Mouse (Mus musculus): ENCODE measurements around the gene Hdac7. TPM values are rescaled to one million over a fixed set of nuclear protein-coding genes. Genes with fewer than 3 reads are reported as not detected.

Gene Hdac7
- polyA plus RNA-seq, 1 experiment from 2014 or later: 31.5 TPM

- H3K4me1 ChIP-seq (replicated peaks): peaks cover 57% of the 10 kb centered on the region
- WGBS: 33% methylated on average over 13 of the region's 13 CpGs
- H3K9ac ChIP-seq (replicated peaks): no peak overlapping the region
- H3K9me3 ChIP-seq: no peaks in the 10 kb centered on the region
- no peak for ATAC-seq (ENCODE audit: insufficient number of reproducible peaks, insufficient read depth, low FRiP score, low TSS enrichment, low read depth)
- H3K4me3 ChIP-seq (replicated peaks): peak overlapping the region; percentile 7; the same call in 1 of the 2 replicates
- H3K27me3 ChIP-seq: peaks cover 31% of the 10 kb centered on the region
- no peak overlapping the region for H3K27ac ChIP-seq
- peak overlapping the region; percentile 78 for H3K4me2 ChIP-seq
- H3K36me3 ChIP-seq: 0 out of 2 replicates have a peak, but pooled peaks cover 1% of the 10 kb centered on the region
These were observed 79.1 kb downstream of the Hdac7 start for GRCm38 (mm10) chr15:97765090-97765794.

DNA sequence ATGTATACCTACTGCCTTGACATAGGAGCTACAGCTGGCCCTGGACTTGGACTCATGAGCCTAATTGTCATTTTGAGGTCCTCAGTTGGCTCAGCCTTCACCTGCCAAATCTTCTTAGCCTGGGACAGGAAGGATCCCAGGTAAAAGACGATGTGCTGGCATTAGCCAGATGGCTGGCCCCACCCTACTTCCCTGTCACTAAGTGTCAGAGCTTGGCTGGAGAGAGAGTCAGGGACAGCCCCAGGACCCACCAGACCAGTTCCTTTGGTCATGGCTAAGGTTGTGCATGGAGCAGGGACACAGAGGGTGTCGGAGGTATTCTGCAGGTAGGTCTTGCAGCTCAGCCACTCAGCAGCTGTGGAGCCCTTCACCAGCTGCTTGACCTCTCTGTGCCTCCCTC, 79.8 kb downstream of the Hdac7 start:
- Histone ChIP-seq H3K36me3 (peaks cover 7% of the 10 kb centered on the region; the same call in 1 of the 2 replicates), H3K4me3 (replicated peaks) (no peak overlapping the region), H3K9ac (replicated peaks) (no peak overlapping the region), H3K9me3 (no peaks in the 10 kb centered on the region), H3K4me1 (replicated peaks) (peaks cover 57% of the 10 kb centered on the region), H3K27ac (no peak overlapping the region), H3K27me3 (peaks cover 24% of the 10 kb centered on the region), H3K4me2 (no peak overlapping the region)
- no peak for ATAC-seq (ENCODE audit: insufficient number of reproducible peaks, insufficient read depth, low FRiP score, low TSS enrichment, low read depth)
- 60% methylated on average over 2 of the region's 2 CpGs for whole genome bisulfite sequencing

DNA sequence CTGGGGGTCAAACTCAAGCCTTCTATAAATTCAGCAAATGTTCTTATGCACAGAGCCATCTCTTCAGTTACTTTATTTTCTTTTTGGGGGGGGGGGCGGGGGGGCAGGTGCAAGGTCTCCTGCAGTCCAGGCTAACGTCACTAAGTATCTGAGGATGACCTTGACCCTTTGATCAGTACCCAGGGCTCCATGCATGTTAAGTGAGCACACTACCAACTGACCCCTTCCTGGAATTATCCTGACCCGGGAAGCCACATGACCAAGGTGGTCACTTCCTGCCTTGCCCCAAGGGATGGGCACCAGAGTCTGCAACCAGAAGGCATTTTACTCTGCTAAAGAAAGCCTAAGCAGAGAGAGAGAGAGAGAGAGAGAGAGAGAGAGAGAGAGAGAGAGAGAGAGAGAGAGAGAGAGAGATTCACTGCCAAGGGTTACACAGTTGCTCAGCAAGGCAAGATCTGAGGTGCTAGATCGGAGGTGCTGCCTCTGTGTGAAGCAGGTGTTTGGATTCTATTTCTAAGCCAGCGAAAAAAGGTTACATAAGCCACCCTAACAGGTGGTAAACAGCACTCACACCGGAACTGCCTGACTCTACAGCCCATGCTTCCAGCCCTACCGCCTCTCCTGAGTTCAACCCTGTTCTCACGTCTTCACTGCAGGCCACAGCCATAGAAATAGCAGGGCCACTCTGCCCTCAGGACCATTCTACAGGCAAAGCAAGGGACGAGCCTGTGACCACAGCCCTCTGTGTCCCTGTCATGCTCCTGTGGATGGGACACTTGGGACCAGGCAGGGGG, 80.8 kb downstream of the Hdac7 start:
- Histone ChIP-seq H3K27me3 (peaks cover 21% of the 10 kb centered on the region), H3K27ac (no peak overlapping the region), H3K9ac (replicated peaks) (no peak overlapping the region), H3K36me3 (peaks cover 7% of the 10 kb centered on the region; the same call in 1 of the 2 replicates), H3K4me3 (replicated peaks) (no peak overlapping the region), H3K4me2 (no peak overlapping the region), H3K4me1 (replicated peaks) (peaks cover 52% of the 10 kb centered on the region), H3K9me3 (no peaks in the 10 kb centered on the region)
- 55% methylated on average over 9 of the region's 9 CpGs for WGBS
- no peak for ATAC-seq (ENCODE audit: insufficient number of reproducible peaks, insufficient read depth, low FRiP score, low TSS enrichment, low read depth)

DNA sequence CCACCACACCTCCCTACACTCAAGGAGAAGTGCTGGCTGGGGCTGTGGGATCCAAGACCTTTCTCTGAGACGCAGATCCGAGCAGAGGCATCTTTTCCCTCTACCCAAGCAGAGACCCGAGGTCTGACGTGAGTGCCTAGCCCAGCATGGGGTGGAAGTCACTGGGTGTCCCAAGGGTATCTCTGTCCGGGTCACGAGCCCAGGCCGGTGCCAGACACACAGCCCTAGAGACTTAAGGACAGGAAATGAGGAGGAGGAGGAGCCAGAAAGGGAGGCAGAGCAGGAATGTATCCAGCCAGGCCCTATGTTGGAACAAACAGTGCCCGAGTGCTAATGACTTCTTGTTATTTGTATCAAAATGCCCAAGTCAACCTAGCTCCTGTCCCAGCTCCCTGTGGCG, 81.6 kb downstream of the Hdac7 start:
- H3K27me3 ChIP-seq: peaks cover 21% of the 10 kb centered on the region
- H3K9ac ChIP-seq (replicated peaks): no peak overlapping the region
- no peaks in the 10 kb centered on the region for H3K9me3 ChIP-seq
- H3K4me2 ChIP-seq: no peak overlapping the region
- 42% methylated on average over 9 of the region's 9 CpGs for WGBS
- ATAC-seq (ENCODE audit: insufficient number of reproducible peaks, insufficient read depth, low FRiP score, low TSS enrichment, low read depth): no peak
- H3K36me3 ChIP-seq: peaks cover 7% of the 10 kb centered on the region; the same call in 1 of the 2 replicates
- H3K4me1 ChIP-seq (replicated peaks): peaks cover 45% of the 10 kb centered on the region
- H3K27ac ChIP-seq: no peak overlapping the region
- H3K4me3 ChIP-seq (replicated peaks): no peak overlapping the region

GRCm38 (mm10) chr15:97761438-97761837, 82.9 kb downstream of the Hdac7 start:
- 44% methylated on average over 13 of the region's 13 CpGs for WGBS
- no peak for ATAC-seq (ENCODE audit: insufficient number of reproducible peaks, insufficient read depth, low FRiP score, low TSS enrichment, low read depth)
- Histone ChIP-seq H3K36me3 (peaks cover 7% of the 10 kb centered on the region; the same call in 1 of the 2 replicates), H3K9me3 (no peaks in the 10 kb centered on the region), H3K27me3 (peaks cover 10% of the 10 kb centered on the region; the same call in 1 of the 2 replicates), H3K27ac (no peak overlapping the region), H3K9ac (replicated peaks) (no peak overlapping the region), H3K4me2 (no peak overlapping the region), H3K4me3 (replicated peaks) (no peak overlapping the region), H3K4me1 (replicated peaks) (peaks cover 33% of the 10 kb centered on the region)

- Histone ChIP-seq H3K4me2 (no peak overlapping the region), H3K4me3 (replicated peaks) (no peak overlapping the region), H3K27ac (no peak overlapping the region), H3K9me3 (no peaks in the 10 kb centered on the region), H3K9ac (replicated peaks) (no peak overlapping the region), H3K27me3 (peaks cover 6% of the 10 kb centered on the region; the same call in 1 of the 2 replicates), H3K36me3 (peaks cover 7% of the 10 kb centered on the region; the same call in 1 of the 2 replicates), H3K4me1 (replicated peaks) (peaks cover 31% of the 10 kb centered on the region)
- no peak for ATAC-seq (ENCODE audit: insufficient number of reproducible peaks, insufficient read depth, low FRiP score, low TSS enrichment, low read depth)
- WGBS: 80% methylated on average over 5 of the region's 5 CpGs
These were observed 83.3 kb downstream of the Hdac7 start for GRCm38 (mm10) chr15:97760952-97761351.

DNA sequence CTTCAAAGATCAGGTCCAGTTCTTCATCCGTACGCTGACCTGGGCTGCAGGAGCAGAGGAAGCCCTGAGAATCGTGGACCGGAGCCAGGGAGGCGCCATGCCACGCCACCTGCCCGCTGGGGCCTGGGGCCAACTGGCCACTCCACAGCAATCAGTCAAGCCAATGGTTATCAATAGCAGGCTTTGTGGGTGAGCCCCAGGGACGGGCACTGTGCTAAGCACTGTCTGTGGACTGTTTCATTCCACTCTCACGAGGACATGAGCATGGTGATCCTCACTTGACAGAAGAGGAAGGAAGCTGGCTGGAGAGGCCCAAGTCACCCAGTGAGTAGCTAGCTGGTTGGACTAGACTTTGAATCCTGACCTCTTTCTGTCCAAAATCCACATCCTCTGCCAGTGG, 84.3 kb downstream of the Hdac7 start:
- Histone ChIP-seq H3K27me3 (peaks cover 1% of the 10 kb centered on the region; the same call in 1 of the 2 replicates), H3K4me1 (replicated peaks) (peaks cover 33% of the 10 kb centered on the region), H3K9ac (replicated peaks) (no peak overlapping the region), H3K27ac (no peak overlapping the region), H3K4me3 (replicated peaks) (no peak overlapping the region), H3K36me3 (peaks cover 7% of the 10 kb centered on the region; the same call in 1 of the 2 replicates), H3K4me2 (no peak overlapping the region), H3K9me3 (no peaks in the 10 kb centered on the region)
- no peak for ATAC-seq (ENCODE audit: insufficient number of reproducible peaks, insufficient read depth, low FRiP score, low TSS enrichment, low read depth)
- WGBS: 92% methylated on average over 9 of the region's 9 CpGs

- Histone ChIP-seq H3K9me3 (no peaks in the 10 kb centered on the region), H3K9ac (replicated peaks) (no peak overlapping the region), H3K4me2 (no peak overlapping the region), H3K4me3 (replicated peaks) (no peak overlapping the region), H3K36me3 (peaks cover 7% of the 10 kb centered on the region; the same call in 1 of the 2 replicates), H3K27ac (0 out of 2 replicates have a peak overlapping the region, but pooled peaks have one; percentile 20), H3K27me3 (no peaks in the 10 kb centered on the region), H3K4me1 (replicated peaks) (peaks cover 32% of the 10 kb centered on the region)
- ATAC-seq (ENCODE audit: insufficient number of reproducible peaks, insufficient read depth, low FRiP score, low TSS enrichment, low read depth): no peak
- 55% methylated on average over 8 of the region's 8 CpGs for WGBS
These were observed 88.9 kb downstream of the Hdac7 start for GRCm38 (mm10) chr15:97755361-97755760.

- WGBS: 66% methylated on average over 6 of the region's 6 CpGs
- Histone ChIP-seq H3K27ac (peak overlapping the region; percentile 42), H3K4me1 (replicated peaks) (peaks cover 39% of the 10 kb centered on the region), H3K27me3 (no peaks in the 10 kb centered on the region), H3K36me3 (no peaks in the 10 kb centered on the region; the same call in 1 of the 2 replicates), H3K4me2 (no peak overlapping the region), H3K4me3 (replicated peaks) (no peak overlapping the region), H3K9me3 (no peaks in the 10 kb centered on the region), H3K9ac (replicated peaks) (no peak overlapping the region; the same call in 1 of the 2 replicates)
- ATAC-seq (ENCODE audit: insufficient number of reproducible peaks, insufficient read depth, low FRiP score, low TSS enrichment, low read depth): no peak
These were observed 89.8 kb downstream of the Hdac7 start for GRCm38 (mm10) chr15:97754476-97754875.

DNA sequence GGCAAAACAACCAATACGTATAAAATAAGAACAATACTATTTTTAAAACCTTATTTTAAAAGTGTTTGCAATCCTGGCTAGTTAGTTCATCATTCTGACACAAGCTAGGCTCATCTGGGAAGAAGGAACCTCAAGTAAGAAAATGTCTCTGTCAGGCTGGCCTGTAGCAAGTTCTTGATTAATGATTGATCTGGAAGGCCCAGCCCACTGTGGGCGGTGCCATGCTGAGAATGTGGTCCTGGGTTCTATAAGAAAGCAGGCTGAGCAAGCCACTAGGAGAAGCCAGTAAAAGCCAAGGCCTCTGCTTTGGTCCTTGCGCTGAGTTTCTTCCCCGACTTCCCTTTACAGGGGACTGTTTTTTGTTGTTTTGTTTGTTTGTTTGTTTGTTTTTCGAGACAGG, 91.8 kb downstream of the Hdac7 start:
- H3K9me3 ChIP-seq: no peaks in the 10 kb centered on the region
- no peak for ATAC-seq (ENCODE audit: insufficient number of reproducible peaks, insufficient read depth, low FRiP score, low TSS enrichment, low read depth)
- H3K27ac ChIP-seq: no peak overlapping the region
- no peak overlapping the region for H3K4me3 ChIP-seq (replicated peaks)
- no peak overlapping the region for H3K4me2 ChIP-seq
- no peaks in the 10 kb centered on the region for H3K36me3 ChIP-seq
- H3K9ac ChIP-seq (replicated peaks): no peak overlapping the region
- WGBS: 95% methylated on average over 5 of the region's 5 CpGs
- H3K27me3 ChIP-seq: no peaks in the 10 kb centered on the region
- H3K4me1 ChIP-seq (replicated peaks): peaks cover 42% of the 10 kb centered on the region

GRCm38 (mm10) chr15:97751676-97752075, 92.6 kb downstream of the Hdac7 start:
- 90% methylated on average over 2 of the region's 2 CpGs for WGBS

More at GRCm38 (mm10) chr15:97751676-97752075, 92.6 kb downstream of the Hdac7 start:
- H3K36me3 ChIP-seq: no peaks in the 10 kb centered on the region
- no peak overlapping the region; the same call in 1 of the 2 replicates for H3K27ac ChIP-seq
- H3K9me3 ChIP-seq: no peaks in the 10 kb centered on the region
- no peak for ATAC-seq (ENCODE audit: insufficient number of reproducible peaks, insufficient read depth, low FRiP score, low TSS enrichment, low read depth)
- no peak overlapping the region for H3K9ac ChIP-seq (replicated peaks)
- H3K4me3 ChIP-seq (replicated peaks): no peak overlapping the region
- no peak overlapping the region for H3K4me2 ChIP-seq
- H3K27me3 ChIP-seq: no peaks in the 10 kb centered on the region
- peaks cover 42% of the 10 kb centered on the region for H3K4me1 ChIP-seq (replicated peaks)
